Mouse (Mus musculus): Measurements from ENCODE around the gene Gm37419.

The Gm37419 gene

GRCm38 (mm10) chr16:24016742-24017141 is 28.5 kb downstream of the Gm37419 start:
- no peak overlapping the region for H3K4me3 ChIP-seq (replicated peaks; ENCODE audit: low read length)
- no peaks in the 10 kb centered on the region for H3K27me3 ChIP-seq (ENCODE audit: insufficient read depth, low read length)
- TF ChIP-seq NANOG (IDR thresholded peaks at IDR 0.05; ENCODE audit: borderline replicate concordance, low read length) (no peak), POU5F1 (IDR thresholded peaks at IDR 0.05; ENCODE audit: borderline replicate concordance, low read length) (no peak), CTCF (conservative IDR thresholded peaks at IDR 0.05; ENCODE audit: low read length) (no peak)
- peaks cover 11% of the 10 kb centered on the region for H3K9me3 ChIP-seq (ENCODE audit: low read length)
- no peaks in the 10 kb centered on the region for H3K36me3 ChIP-seq (ENCODE audit: insufficient read depth, low read length)
- H3K4me1 ChIP-seq (replicated peaks; ENCODE audit: low read depth, low read length) = no peaks in the 10 kb centered on the region

GRCm38 (mm10) chr16:24021722-24022121 is 33.4 kb downstream of the Gm37419 start:
- no peak for TF ChIP-seq CTCF (conservative IDR thresholded peaks at IDR 0.05; ENCODE audit: low read length)
- no peak for TF ChIP-seq POU5F1 (IDR thresholded peaks at IDR 0.05; ENCODE audit: borderline replicate concordance, low read length)
- TF ChIP-seq NANOG (IDR thresholded peaks at IDR 0.05; ENCODE audit: borderline replicate concordance, low read length) = no peak
- Histone ChIP-seq H3K4me3 (replicated peaks; ENCODE audit: low read length) (no peak overlapping the region), H3K36me3 (ENCODE audit: insufficient read depth, low read length) (no peaks in the 10 kb centered on the region)

GRCm38 (mm10) chr16:24022605-24023004 is 34.3 kb downstream of the Gm37419 start:
- TF ChIP-seq NANOG (IDR thresholded peaks at IDR 0.05; ENCODE audit: borderline replicate concordance, low read length) (no peak), POU5F1 (IDR thresholded peaks at IDR 0.05; ENCODE audit: borderline replicate concordance, low read length) (no peak), CTCF (conservative IDR thresholded peaks at IDR 0.05; ENCODE audit: low read length) (no peak)
- Histone ChIP-seq H3K36me3 (ENCODE audit: insufficient read depth, low read length) (no peaks in the 10 kb centered on the region), H3K27me3 (ENCODE audit: insufficient read depth, low read length) (no peaks in the 10 kb centered on the region), H3K9me3 (ENCODE audit: low read length) (no peaks in the 10 kb centered on the region), H3K4me3 (replicated peaks; ENCODE audit: low read length) (no peak overlapping the region), H3K4me1 (replicated peaks; ENCODE audit: low read depth, low read length) (peaks cover 15% of the 10 kb centered on the region)

More at GRCm38 (mm10) chr16:24021722-24022121, 33.4 kb downstream of the Gm37419 start:
- H3K27me3 ChIP-seq (ENCODE audit: insufficient read depth, low read length) = no peaks in the 10 kb centered on the region
- peaks cover 9% of the 10 kb centered on the region for H3K4me1 ChIP-seq (replicated peaks; ENCODE audit: low read depth, low read length)
- peaks cover 4% of the 10 kb centered on the region for H3K9me3 ChIP-seq (ENCODE audit: low read length)

- H3K4me1 ChIP-seq (replicated peaks; ENCODE audit: low read depth, low read length) = peaks cover 25% of the 10 kb centered on the region
- no peaks in the 10 kb centered on the region for H3K27me3 ChIP-seq (ENCODE audit: insufficient read depth, low read length)
- H3K9me3 ChIP-seq (ENCODE audit: low read length) = no peaks in the 10 kb centered on the region
- no peak for TF ChIP-seq NANOG (IDR thresholded peaks at IDR 0.05; ENCODE audit: borderline replicate concordance, low read length)
- TF ChIP-seq POU5F1 (IDR thresholded peaks at IDR 0.05; ENCODE audit: borderline replicate concordance, low read length) = no peak
- no peak for TF ChIP-seq CTCF (conservative IDR thresholded peaks at IDR 0.05; ENCODE audit: low read length)
- no peaks in the 10 kb centered on the region for H3K36me3 ChIP-seq (ENCODE audit: insufficient read depth, low read length)
- no peak overlapping the region for H3K4me3 ChIP-seq (replicated peaks; ENCODE audit: low read length)
These were observed 37.2 kb downstream of the Gm37419 start for GRCm38 (mm10) chr16:24025442-24025841.

- no peaks in the 10 kb centered on the region for H3K36me3 ChIP-seq (ENCODE audit: insufficient read depth, low read length)
- H3K27me3 ChIP-seq (ENCODE audit: insufficient read depth, low read length) = no peaks in the 10 kb centered on the region
- no peaks in the 10 kb centered on the region for H3K9me3 ChIP-seq (ENCODE audit: low read length)
- H3K4me3 ChIP-seq (replicated peaks; ENCODE audit: low read length) = no peak overlapping the region
- peaks cover 36% of the 10 kb centered on the region for H3K4me1 ChIP-seq (replicated peaks; ENCODE audit: low read depth, low read length)
- peak; percentile 47; the same call in 1 of the 2 replicates for TF ChIP-seq NANOG (IDR thresholded peaks at IDR 0.05; ENCODE audit: borderline replicate concordance, low read length)
- no peak for TF ChIP-seq POU5F1 (IDR thresholded peaks at IDR 0.05; ENCODE audit: borderline replicate concordance, low read length)
- TF ChIP-seq CTCF (conservative IDR thresholded peaks at IDR 0.05; ENCODE audit: low read length) = no peak
These were observed 41.8 kb downstream of the Gm37419 start for GRCm38 (mm10) chr16:24029965-24030672.

- H3K36me3 ChIP-seq (ENCODE audit: insufficient read depth, low read length) = no peaks in the 10 kb centered on the region
- H3K9me3 ChIP-seq (ENCODE audit: low read length) = no peaks in the 10 kb centered on the region
- H3K4me3 ChIP-seq (replicated peaks; ENCODE audit: low read length) = no peak overlapping the region
- TF ChIP-seq NANOG (IDR thresholded peaks at IDR 0.05; ENCODE audit: borderline replicate concordance, low read length) = no peak
- no peak for TF ChIP-seq CTCF (conservative IDR thresholded peaks at IDR 0.05; ENCODE audit: low read length)
- no peak for TF ChIP-seq POU5F1 (IDR thresholded peaks at IDR 0.05; ENCODE audit: borderline replicate concordance, low read length)
- H3K4me1 ChIP-seq (replicated peaks; ENCODE audit: low read depth, low read length) = peaks cover 21% of the 10 kb centered on the region
- H3K27me3 ChIP-seq (ENCODE audit: insufficient read depth, low read length) = no peaks in the 10 kb centered on the region
These were observed 45.0 kb downstream of the Gm37419 start for GRCm38 (mm10) chr16:24033259-24033658.

GRCm38 (mm10) chr16:24034450-24034849 is 46.2 kb downstream of the Gm37419 start:
- H3K9me3 ChIP-seq (ENCODE audit: low read length) = no peaks in the 10 kb centered on the region
- no peaks in the 10 kb centered on the region for H3K27me3 ChIP-seq (ENCODE audit: insufficient read depth, low read length)
- H3K4me1 ChIP-seq (replicated peaks; ENCODE audit: low read depth, low read length) = peaks cover 19% of the 10 kb centered on the region
- no peak for TF ChIP-seq CTCF (conservative IDR thresholded peaks at IDR 0.05; ENCODE audit: low read length)
- no peak for TF ChIP-seq POU5F1 (IDR thresholded peaks at IDR 0.05; ENCODE audit: borderline replicate concordance, low read length)
- no peak for TF ChIP-seq NANOG (IDR thresholded peaks at IDR 0.05; ENCODE audit: borderline replicate concordance, low read length)
- H3K36me3 ChIP-seq (ENCODE audit: insufficient read depth, low read length) = no peaks in the 10 kb centered on the region
- H3K4me3 ChIP-seq (replicated peaks; ENCODE audit: low read length) = no peak overlapping the region

- H3K9me3 ChIP-seq (ENCODE audit: low read length) = no peaks in the 10 kb centered on the region
- TF ChIP-seq POU5F1 (IDR thresholded peaks at IDR 0.05; ENCODE audit: borderline replicate concordance, low read length) (no peak), NANOG (IDR thresholded peaks at IDR 0.05; ENCODE audit: borderline replicate concordance, low read length) (peak; percentile 30; the same call in 1 of the 2 replicates)
- H3K36me3 ChIP-seq (ENCODE audit: insufficient read depth, low read length) = no peaks in the 10 kb centered on the region
- H3K4me3 ChIP-seq (replicated peaks; ENCODE audit: low read length) = no peak overlapping the region
- no peaks in the 10 kb centered on the region for H3K27me3 ChIP-seq (ENCODE audit: insufficient read depth, low read length)
- H3K4me1 ChIP-seq (replicated peaks; ENCODE audit: low read depth, low read length) = peaks cover 8% of the 10 kb centered on the region; the same call in 1 of the 2 replicates
These were observed 47.5 kb downstream of the Gm37419 start for GRCm38 (mm10) chr16:24035767-24036166.
